Mouse (Mus musculus) E14TG2a.4 (cell line): ENCODE results near the gene Cnga3.

Experiments used
- CTCF ChIP-seq: conservative IDR thresholded peaks from 2 replicates; pipeline ENCODE4 v1.5.1; 2014; ENCODE audit warnings: low read length
- NANOG ChIP-seq: IDR thresholded peaks from 2 replicates; pipeline ENCODE4 v1.6.1; 2014; ENCODE audit warnings: borderline replicate concordance, low read length, mixed read lengths
- POU5F1 ChIP-seq: IDR thresholded peaks from 2 replicates; pipeline ENCODE4 v1.6.1; 2014; ENCODE audit warnings: low read length, borderline replicate concordance

GRCm38 (mm10) chr1:37177874-37178273 is 36.4 kb upstream of the Cnga3 start:
- TF ChIP-seq CTCF: no peak
- no peak for TF ChIP-seq NANOG
- no peak for TF ChIP-seq POU5F1
